Mouse (Mus musculus) WW6 (cell line): ENCODE data around the gene Gm28043.
"Not testable (repeated sequence)": the region's sequence is repeated elsewhere in the genome, so short reads cannot be mapped to it uniquely, and the experiment has no call there.

ENCODE experiments used
- DNase-seq: peaks from one replicate; pipeline ENCODE4 v3.0.0-alpha.2; 2013; ENCODE audit warnings: low read depth, low spot score

Gm28043 gene

GRCm38 (mm10) chr17:29614115-29615023 lies at the start of gene Gm28043, which contains the start of gene Rnf8:
Gm28043 (plus strand) TSS chr17:29614876.
Rnf8 (plus strand) TSS chr17:29614790.
- peak; percentile 87 for DNase-seq

GRCm38 (mm10) chr17:29565521-29565920 lies 49.2 kb upstream of the Gm28043 start:
- no peak for DNase-seq

- DNase-seq, result no peak
These were observed 46.2 kb upstream of the Gm28043 start for GRCm38 (mm10) chr17:29568435-29568834.

GRCm38 (mm10) chr17:29569831-29570230 lies 44.8 kb upstream of the Gm28043 start:
- DNase-seq, result no peak

GRCm38 (mm10) chr17:29579579-29580126 lies 35.0 kb upstream of the Gm28043 start:
- DNase-seq, result no peak

GRCm38 (mm10) chr17:29583569-29583968 lies 31.1 kb upstream of the Gm28043 start:
- DNase-seq, result no peak

- DNase-seq, result no peak
These were observed 30.4 kb upstream of the Gm28043 start for GRCm38 (mm10) chr17:29584306-29584705.

GRCm38 (mm10) chr17:29584737-29585136 lies 29.9 kb upstream of the Gm28043 start:
- no peak for DNase-seq

GRCm38 (mm10) chr17:29585446-29585845 lies 29.2 kb upstream of the Gm28043 start:
- DNase-seq, result no peak

- no peak for DNase-seq
These were observed 27.8 kb upstream of the Gm28043 start for GRCm38 (mm10) chr17:29586921-29587320.

- DNase-seq, result no peak
These were observed 25.3 kb upstream of the Gm28043 start for GRCm38 (mm10) chr17:29589221-29589898.

- DNase-seq, result no peak
These were observed 18.5 kb upstream of the Gm28043 start for GRCm38 (mm10) chr17:29595891-29596770.

GRCm38 (mm10) chr17:29596771-29597132 lies 17.9 kb upstream of the Gm28043 start:
- no peak for DNase-seq

GRCm38 (mm10) chr17:29599051-29599450 lies 15.6 kb upstream of the Gm28043 start:
- no peak for DNase-seq

- DNase-seq, result no peak
These were observed 15.1 kb upstream of the Gm28043 start for GRCm38 (mm10) chr17:29599537-29599936.

- DNase-seq, result no peak
These were observed 13.3 kb upstream of the Gm28043 start for GRCm38 (mm10) chr17:29601391-29601790.

GRCm38 (mm10) chr17:29603283-29603682 lies 11.4 kb upstream of the Gm28043 start:
- DNase-seq, result no peak

GRCm38 (mm10) chr17:29613453-29613852 lies 1.2 kb upstream of the Gm28043 start:
- DNase-seq, result not testable (repeated sequence)

GRCm38 (mm10) chr17:29615024-29615551 lies 412 bp downstream of the Gm28043 start:
- DNase-seq, result no peak

- no peak for DNase-seq
These were observed 940 bp downstream of the Gm28043 start for GRCm38 (mm10) chr17:29615616-29616015.

- no peak for DNase-seq
These were observed 4.6 kb downstream of the Gm28043 start for GRCm38 (mm10) chr17:29619231-29619630.
